Mouse (Mus musculus) C2C12 (cell line): ENCODE measurements around the gene Gm9936. TPM values are rescaled to one million over a fixed set of nuclear protein-coding genes. Genes with fewer than 3 reads are reported as not detected.

ENCODE experiments used
- H3K27me3 ChIP-seq: one replicate; pipeline ENCODE4 v1.6.1; 2011; ENCODE audit not compliant: control insufficient read depth, insufficient read depth, insufficient read length
- H3K36me3 ChIP-seq: one replicate; pipeline ENCODE4 v1.6.1; 2011; ENCODE audit not compliant: control insufficient read depth, insufficient read depth
- H3K4me3 ChIP-seq: one replicate; pipeline ENCODE4 v1.5.1; 2011; ENCODE audit warnings: mild to moderate bottlenecking, control low read depth; ENCODE audit not compliant: poor library complexity, insufficient read depth, severe bottlenecking
- H3K79me2 ChIP-seq: one replicate; pipeline ENCODE4 v1.6.1; 2011; ENCODE audit not compliant: control insufficient read depth, insufficient read depth
- H3K79me3 ChIP-seq: one replicate; pipeline ENCODE4 v1.6.1; 2011; ENCODE audit warnings: low read depth, control low read depth
- H3ac ChIP-seq: one replicate; pipeline ENCODE3; 2011; ENCODE audit warnings: low read depth; ENCODE audit not compliant: control insufficient read depth, insufficient read length
- CEBPB ChIP-seq: IDR thresholded peaks from one replicate; pipeline ENCODE4 v1.6.1; 2011; ENCODE audit warnings: low read depth, mild to moderate bottlenecking, control low read depth, moderate library complexity
- CTCF ChIP-seq: IDR thresholded peaks from one replicate; pipeline ENCODE4 v1.5.1; 2011; ENCODE audit not compliant: control insufficient read depth, insufficient read depth, insufficient read length
- FOSL1 ChIP-seq: IDR thresholded peaks from one replicate; pipeline ENCODE4 v1.8.0; 2011; ENCODE audit warnings: mild to moderate bottlenecking, low read length; ENCODE audit not compliant: poor library complexity, insufficient read depth, severe bottlenecking
- MAX ChIP-seq: IDR thresholded peaks from one replicate; pipeline ENCODE4 v1.6.1; 2011; ENCODE audit warnings: mild to moderate bottlenecking, control low read depth
- MYOD1 ChIP-seq: IDR thresholded peaks from one replicate; pipeline ENCODE4 v1.6.1; 2011; ENCODE audit warnings: low read depth; ENCODE audit not compliant: control insufficient read depth, insufficient read length
- MYOG ChIP-seq: IDR thresholded peaks from one replicate; pipeline ENCODE4 v1.6.1; 2011; ENCODE audit not compliant: control insufficient read depth, insufficient read length; ENCODE audit errors: extremely low read depth
- USF1 ChIP-seq: IDR thresholded peaks from one replicate; pipeline ENCODE4 v1.6.1; 2011; ENCODE audit warnings: low read depth, mild to moderate bottlenecking, control low read depth, moderate library complexity
- polyA plus RNA-seq: library from polyadenylated mRNA; unstranded; fragments of >200 nt; fragmentation: generic; extraction: Trizol; gene quantifications from one replicate; pipeline ENCODE4 v1.2.1, GENCODE M21; 2012; ENCODE audit warnings: missing spikeins

Gene Gm9936
- polyA plus RNA-seq, 1 experiment, result not detected

GRCm38 (mm10) chr5:114813525-114814181 lies 44.8 kb downstream of the Gm9936 start:
- TF ChIP-seq FOSL1 (no peak), CEBPB (no peak), CTCF (no peak), MYOD1 (no peak), MYOG (no peak), MAX (no peak), USF1 (no peak)
- Histone ChIP-seq H3K27me3 (no peaks in the 10 kb centered on the region), H3K36me3 (no peaks in the 10 kb centered on the region), H3ac (peak overlapping the region; percentile 60), H3K79me2 (peaks cover 20% of the 10 kb centered on the region), H3K79me3 (peaks cover 3% of the 10 kb centered on the region), H3K4me3 (peak overlapping the region; percentile 40)

- peaks cover 4% of the 10 kb centered on the region for H3K36me3 ChIP-seq
- TF ChIP-seq FOSL1 (no peak), CEBPB (no peak), MYOD1 (no peak), MAX (no peak), MYOG (no peak), CTCF (no peak), USF1 (no peak)
- H3ac ChIP-seq, result no peak overlapping the region
- peaks cover 3% of the 10 kb centered on the region for H3K79me3 ChIP-seq
- no peaks in the 10 kb centered on the region for H3K27me3 ChIP-seq
- H3K4me3 ChIP-seq, result no peak overlapping the region
- peaks cover 20% of the 10 kb centered on the region for H3K79me2 ChIP-seq
Measured at GRCm38 (mm10) chr5:114809826-114810225, 48.7 kb downstream of the Gm9936 start.

- H3K79me3 ChIP-seq, result peaks cover 3% of the 10 kb centered on the region
- no peak overlapping the region for H3ac ChIP-seq
- H3K36me3 ChIP-seq, result peaks cover 8% of the 10 kb centered on the region
- H3K27me3 ChIP-seq, result no peaks in the 10 kb centered on the region
- no peak for TF ChIP-seq MYOG
- no peak for TF ChIP-seq MAX
- no peak for TF ChIP-seq MYOD1
- TF ChIP-seq CTCF, result no peak
- no peak for TF ChIP-seq FOSL1
- no peak for TF ChIP-seq USF1
- peaks cover 20% of the 10 kb centered on the region for H3K79me2 ChIP-seq
- no peak overlapping the region for H3K4me3 ChIP-seq
Measured at GRCm38 (mm10) chr5:114809181-114809756, 49.2 kb downstream of the Gm9936 start.

DNA sequence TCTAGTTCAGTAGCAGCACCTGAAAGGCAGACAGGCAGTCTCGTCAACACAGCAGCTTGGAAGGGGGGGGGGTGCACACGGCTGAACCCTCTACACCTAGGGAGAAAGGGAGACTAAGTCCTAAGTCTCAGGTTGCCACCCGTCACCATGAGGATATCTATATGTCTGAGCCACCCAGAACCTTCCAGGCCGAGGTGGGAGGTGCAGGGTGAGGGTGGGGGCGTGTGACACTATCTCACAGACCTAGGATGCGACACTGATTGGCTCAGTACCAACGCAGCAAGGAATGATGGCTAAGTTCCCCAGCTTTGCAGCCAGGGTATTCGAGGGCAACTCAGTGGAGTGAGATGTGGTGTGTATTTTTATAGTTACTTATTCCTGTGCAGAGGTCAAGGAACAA lies 50.1 kb downstream of the Gm9936 start:
- Histone ChIP-seq H3K79me2 (peaks cover 19% of the 10 kb centered on the region), H3K79me3 (peaks cover 3% of the 10 kb centered on the region), H3K4me3 (no peak overlapping the region), H3ac (no peak overlapping the region), H3K27me3 (no peaks in the 10 kb centered on the region), H3K36me3 (peaks cover 16% of the 10 kb centered on the region)
- TF ChIP-seq MYOD1 (no peak), CTCF (no peak), FOSL1 (no peak)

GRCm38 (mm10) chr5:114807893-114808292 lies 50.6 kb downstream of the Gm9936 start:
- peaks cover 3% of the 10 kb centered on the region for H3K79me3 ChIP-seq
- H3K4me3 ChIP-seq, result no peak overlapping the region
- H3ac ChIP-seq, result no peak overlapping the region
- no peaks in the 10 kb centered on the region for H3K27me3 ChIP-seq
- H3K36me3 ChIP-seq, result peaks cover 21% of the 10 kb centered on the region
- no peak for TF ChIP-seq USF1
- TF ChIP-seq MAX, result no peak
- TF ChIP-seq MYOG, result no peak
- TF ChIP-seq MYOD1, result no peak
- no peak for TF ChIP-seq CTCF
- H3K79me2 ChIP-seq, result peaks cover 14% of the 10 kb centered on the region

DNA sequence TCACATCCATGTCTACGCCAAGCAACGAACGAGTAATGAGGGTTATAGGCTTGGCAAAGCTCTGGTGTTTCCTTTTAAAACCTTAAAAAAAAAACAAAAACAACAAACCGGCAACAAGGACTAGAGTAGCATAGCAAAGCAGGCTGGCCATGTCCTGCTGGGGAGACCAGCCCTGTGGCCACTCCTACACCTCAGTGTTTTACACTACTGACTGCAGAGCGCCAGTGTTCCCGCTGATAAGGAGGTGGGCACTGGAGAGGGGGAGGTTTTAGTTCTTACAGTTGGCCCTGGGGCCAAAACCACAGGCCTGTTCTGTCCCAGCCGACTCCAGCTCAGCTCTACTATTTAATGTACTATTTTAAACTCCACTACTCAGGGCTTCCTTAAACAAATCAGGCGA lies 51.0 kb downstream of the Gm9936 start:
- Histone ChIP-seq H3K4me3 (no peak overlapping the region), H3K79me2 (peaks cover 10% of the 10 kb centered on the region), H3K36me3 (peaks cover 22% of the 10 kb centered on the region), H3K79me3 (peaks cover 3% of the 10 kb centered on the region), H3K27me3 (no peaks in the 10 kb centered on the region), H3ac (no peak overlapping the region)
- TF ChIP-seq MYOD1 (no peak), USF1 (no peak)
